Mouse (Mus musculus) liver, embryonic 12.5 days (tissue): ENCODE data around the gene Ncoa1. TPM values are rescaled to one million over a fixed set of nuclear protein-coding genes. Genes with fewer than 3 reads are reported as not detected.

ENCODE experiments used
- ATAC-seq: fragments of 200-750 bp; cut with Nextera tagmentation; 2 replicates; pipeline ENCODE4 v1.8.0; 2017; ENCODE audit warnings: moderate number of reproducible peaks, mild to moderate bottlenecking, moderate library complexity
- H3K27ac ChIP-seq: fragments of 300-500 bp; sonication (generic); 2 replicates; pipeline ENCODE4 v1.5.1; 2016; ENCODE audit warnings: mild to moderate bottlenecking
- H3K27me3 ChIP-seq: fragments of 300-500 bp; sonication (generic); replicated peaks from 2 replicates; pipeline ENCODE4 v1.6.1; 2016; ENCODE audit warnings: mild to moderate bottlenecking, moderate library complexity
- H3K36me3 ChIP-seq: fragments of 300-500 bp; sonication (generic); 2 replicates; pipeline ENCODE4 v1.6.1; 2016; ENCODE audit warnings: mild to moderate bottlenecking, moderate library complexity
- H3K4me1 ChIP-seq: fragments of 300-500 bp; sonication (generic); 2 replicates; pipeline ENCODE4 v1.6.1; 2016
- H3K4me2 ChIP-seq: fragments of 300-500 bp; sonication (generic); 2 replicates; pipeline ENCODE4 v1.6.1; 2016; ENCODE audit warnings: mild to moderate bottlenecking, moderate library complexity
- H3K4me3 ChIP-seq: fragments of 300-500 bp; sonication (generic); 2 replicates; pipeline ENCODE4 v1.5.1; 2016; ENCODE audit warnings: mild to moderate bottlenecking, moderate library complexity
- H3K9ac ChIP-seq: fragments of 300-500 bp; sonication (generic); 2 replicates; pipeline ENCODE4 v1.6.1; 2016; ENCODE audit warnings: mild to moderate bottlenecking, moderate library complexity
- H3K9me3 ChIP-seq: fragments of 300-500 bp; sonication (generic); replicated peaks from 2 replicates; pipeline ENCODE4 v1.6.1; 2016; ENCODE audit warnings: mild to moderate bottlenecking, moderate library complexity
- WGBS: fragments of 180-500 bp; shearing (Covaris S2); methylation state at CpG from one replicate; pipeline ENCODE4 v1.1.7; 2016; ENCODE audit not compliant: insufficient replicate concordance; 5-methylcytosine and 5-hydroxymethylcytosine counted together
- polyA plus RNA-seq: library from polyadenylated mRNA; unstranded; fragments of >200 nt; fragmentation: Nextera tagmentation; extraction: Ambion mirVana; gene quantifications from 2 replicates; pipeline ENCODE4 v1.2.1, GENCODE M21; 2016

Ncoa1 gene
- polyA plus RNA-seq, 1 experiment from 2014 or later = 1.9 TPM

DNA sequence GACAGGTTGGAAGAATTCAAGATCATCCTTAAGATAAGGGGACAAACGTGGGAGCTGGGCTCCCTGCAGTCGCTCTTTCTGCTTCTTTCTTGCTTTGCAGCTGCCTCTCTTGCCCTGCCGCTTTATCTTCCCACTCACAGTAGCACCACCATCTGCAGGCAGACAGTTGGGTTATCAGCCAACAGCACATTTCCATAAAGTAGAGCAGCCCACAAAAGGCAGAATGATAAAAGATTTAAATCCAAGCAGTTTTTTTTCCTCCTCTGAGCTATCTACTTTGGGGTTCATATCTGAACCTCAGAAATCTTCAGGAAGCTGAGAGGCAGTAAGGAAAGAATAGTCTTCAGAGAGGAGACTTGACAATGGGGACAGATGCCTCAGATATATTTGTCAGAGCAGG lies 24.9 kb upstream of the Ncoa1 start:
- Histone ChIP-seq H3K27me3 (no peaks in the 10 kb centered on the region; the same call in 1 of the 2 replicates), H3K4me1 (peaks cover 19% of the 10 kb centered on the region), H3K36me3 (no peaks in the 10 kb centered on the region), H3K9ac (no peak overlapping the region), H3K4me3 (no peak overlapping the region), H3K27ac (no peak overlapping the region), H3K4me2 (peak overlapping the region; percentile 31), H3K9me3 (no peaks in the 10 kb centered on the region)
- ATAC-seq = peak; percentile 84
- 7% methylated on average over 3 of the region's 3 CpGs for WGBS

DNA sequence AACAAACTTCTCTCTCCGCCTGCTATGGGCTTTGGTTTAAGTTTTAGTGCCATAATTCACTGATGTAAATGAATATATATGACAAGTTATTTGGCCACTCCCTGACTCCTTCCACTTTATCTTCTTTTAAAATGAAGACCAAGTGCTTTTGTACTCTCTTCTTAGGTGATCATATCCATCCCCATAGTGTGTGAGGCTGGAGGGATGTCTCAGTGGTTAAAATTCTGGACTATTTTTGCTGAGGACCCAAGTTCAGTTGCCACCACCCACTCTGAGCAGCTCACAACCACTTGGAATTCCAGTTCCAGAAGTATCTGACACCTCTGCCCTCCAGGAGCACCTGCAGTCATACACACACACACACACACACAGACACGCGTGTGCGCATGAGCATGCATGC lies 23.5 kb upstream of the Ncoa1 start:
- H3K36me3 ChIP-seq = no peaks in the 10 kb centered on the region
- H3K27me3 ChIP-seq = no peaks in the 10 kb centered on the region; the same call in 1 of the 2 replicates
- H3K9me3 ChIP-seq = no peaks in the 10 kb centered on the region
- H3K4me1 ChIP-seq = peaks cover 24% of the 10 kb centered on the region
- H3K4me2 ChIP-seq = no peak overlapping the region
- 82% methylated on average over 4 of the region's 4 CpGs for WGBS
- no peak overlapping the region for H3K27ac ChIP-seq
- no peak overlapping the region for H3K9ac ChIP-seq
- ATAC-seq = no peak
- H3K4me3 ChIP-seq = no peak overlapping the region

DNA sequence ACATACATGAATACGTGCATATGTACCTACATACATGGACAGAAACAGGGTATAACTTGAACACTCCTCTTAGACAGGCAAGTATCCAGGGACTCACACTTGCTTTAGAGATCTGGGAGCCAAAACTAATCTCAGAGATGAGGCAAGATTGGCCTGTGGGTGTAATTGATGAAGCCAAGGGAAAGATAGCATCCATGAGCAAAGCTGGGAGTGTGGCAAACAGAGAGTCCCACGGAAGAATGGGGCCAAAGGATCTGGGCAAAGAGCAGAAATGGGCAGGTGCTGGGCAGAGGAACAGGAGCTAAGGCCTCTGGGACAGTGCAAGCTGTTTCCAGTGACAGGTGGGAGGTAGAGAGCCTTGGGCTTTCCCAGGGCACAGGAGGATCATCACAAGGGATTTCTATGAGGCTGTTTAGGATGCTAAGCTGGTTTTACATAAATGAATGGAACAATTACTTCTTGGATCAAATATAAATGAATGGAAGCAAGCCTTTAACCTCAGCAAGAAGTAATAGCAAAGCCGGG lies 22.7 kb upstream of the Ncoa1 start:
- Histone ChIP-seq H3K4me3 (no peak overlapping the region), H3K4me1 (peaks cover 24% of the 10 kb centered on the region), H3K9ac (no peak overlapping the region), H3K27me3 (no peaks in the 10 kb centered on the region), H3K36me3 (no peaks in the 10 kb centered on the region), H3K27ac (no peak overlapping the region), H3K9me3 (no peaks in the 10 kb centered on the region), H3K4me2 (no peak overlapping the region)
- ATAC-seq = no peak
- WGBS = 62% methylated on average over 3 of the region's 3 CpGs

DNA sequence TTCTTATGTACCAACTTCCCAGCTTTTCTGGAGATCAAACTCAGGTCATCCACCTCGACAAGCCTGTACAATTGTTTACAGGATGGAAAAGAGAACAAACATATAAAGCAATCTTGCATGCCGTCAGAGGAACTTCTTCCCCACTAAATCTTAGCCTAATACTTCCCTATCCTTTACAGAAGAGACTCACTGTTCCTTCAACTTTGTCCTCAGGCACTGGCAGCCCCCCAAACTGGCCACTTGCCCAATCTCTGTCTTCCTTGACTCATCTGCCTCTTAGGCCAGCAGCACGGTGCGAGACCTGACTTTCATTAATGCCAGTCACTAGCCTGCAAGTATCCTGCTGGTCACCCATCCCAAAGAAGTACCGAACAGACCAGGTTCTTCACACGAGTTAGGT lies 11.4 kb upstream of the Ncoa1 start:
- Histone ChIP-seq H3K9ac (no peak overlapping the region), H3K9me3 (no peaks in the 10 kb centered on the region), H3K4me3 (no peak overlapping the region), H3K27me3 (peaks cover 42% of the 10 kb centered on the region), H3K4me2 (no peak overlapping the region), H3K36me3 (no peaks in the 10 kb centered on the region), H3K4me1 (no peaks in the 10 kb centered on the region), H3K27ac (no peak overlapping the region)
- 62% methylated on average over 6 of the region's 6 CpGs for WGBS
- ATAC-seq = no peak

DNA sequence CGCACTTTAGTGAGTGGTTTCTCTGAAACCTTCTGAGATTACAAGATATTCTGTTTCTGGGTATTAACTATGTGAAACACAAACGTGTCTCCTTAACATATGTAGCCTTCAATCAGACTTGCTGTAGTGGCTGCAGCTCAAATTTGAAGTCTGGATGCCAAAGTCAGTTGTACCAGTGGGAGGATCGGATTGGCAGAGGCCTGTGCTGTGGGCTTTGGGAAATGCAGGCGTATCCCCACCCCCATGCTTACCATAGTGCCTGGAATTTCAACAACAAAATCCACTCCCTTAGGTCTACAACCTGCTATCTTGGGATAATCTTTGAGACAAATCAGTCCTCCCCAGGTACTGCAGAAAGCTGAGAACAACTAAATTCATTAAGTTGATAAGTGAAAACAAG lies 6.4 kb upstream of the Ncoa1 start:
- WGBS = 59% methylated on average over 4 of the region's 4 CpGs
- no peak for ATAC-seq
- Histone ChIP-seq H3K4me1 (no peaks in the 10 kb centered on the region), H3K36me3 (no peaks in the 10 kb centered on the region), H3K4me2 (no peak overlapping the region), H3K27ac (no peak overlapping the region), H3K9ac (no peak overlapping the region), H3K27me3 (peaks cover 55% of the 10 kb centered on the region), H3K9me3 (no peaks in the 10 kb centered on the region), H3K4me3 (no peak overlapping the region)

DNA sequence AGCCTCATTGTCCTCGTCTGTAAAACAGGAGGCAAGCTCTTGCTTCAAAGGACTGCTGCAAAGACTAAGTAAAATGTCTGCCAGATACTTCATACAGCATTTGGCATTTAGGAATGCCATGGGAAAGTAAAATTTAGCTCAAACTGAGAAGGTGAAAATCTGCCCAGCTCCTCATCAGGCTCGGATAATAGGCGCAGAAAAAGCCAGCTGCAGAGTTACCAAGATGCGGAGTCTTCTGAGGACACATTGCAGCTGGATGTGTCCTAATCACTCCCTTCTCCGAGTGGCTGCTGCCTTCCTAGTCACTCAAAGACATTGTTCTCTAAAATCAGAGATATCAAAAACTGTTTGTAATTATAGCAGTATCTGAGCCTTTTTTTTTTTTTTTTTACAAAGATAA lies 4.7 kb upstream of the Ncoa1 start:
- Histone ChIP-seq H3K27ac (no peak overlapping the region), H3K9ac (no peak overlapping the region), H3K36me3 (no peaks in the 10 kb centered on the region), H3K4me3 (no peak overlapping the region), H3K4me1 (peaks cover 5% of the 10 kb centered on the region; the same call in 1 of the 2 replicates), H3K4me2 (no peak overlapping the region), H3K9me3 (no peaks in the 10 kb centered on the region), H3K27me3 (peaks cover 53% of the 10 kb centered on the region)
- ATAC-seq = no peak
- WGBS = 62% methylated on average over 5 of the region's 5 CpGs

DNA sequence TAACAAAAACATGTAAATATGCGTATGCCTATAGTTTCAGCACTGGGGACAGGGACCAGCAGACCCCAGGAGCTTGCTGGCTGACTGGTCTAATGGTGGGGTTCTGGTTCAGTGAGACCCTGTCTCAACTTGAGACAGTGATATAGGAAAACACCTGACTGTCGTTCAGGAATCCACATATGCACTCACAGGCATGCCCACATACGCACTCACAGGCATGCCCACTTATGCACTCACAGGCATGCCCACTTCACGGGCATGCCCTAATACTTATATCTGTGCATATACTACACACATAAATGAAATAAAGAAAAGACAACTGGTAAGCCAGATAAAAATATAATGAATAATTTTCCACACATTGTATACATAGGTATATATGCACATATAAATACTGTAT lies 3.3 kb upstream of the Ncoa1 start:
- H3K27ac ChIP-seq = no peak overlapping the region
- H3K4me3 ChIP-seq = no peak overlapping the region
- no peak overlapping the region for H3K4me2 ChIP-seq
- no peaks in the 10 kb centered on the region for H3K9me3 ChIP-seq
- ATAC-seq = no peak
- no peaks in the 10 kb centered on the region for H3K36me3 ChIP-seq
- peaks cover 53% of the 10 kb centered on the region for H3K27me3 ChIP-seq
- no peak overlapping the region for H3K9ac ChIP-seq
- peaks cover 18% of the 10 kb centered on the region for H3K4me1 ChIP-seq
- 67% methylated on average over 4 of the region's 4 CpGs for whole genome bisulfite sequencing

DNA sequence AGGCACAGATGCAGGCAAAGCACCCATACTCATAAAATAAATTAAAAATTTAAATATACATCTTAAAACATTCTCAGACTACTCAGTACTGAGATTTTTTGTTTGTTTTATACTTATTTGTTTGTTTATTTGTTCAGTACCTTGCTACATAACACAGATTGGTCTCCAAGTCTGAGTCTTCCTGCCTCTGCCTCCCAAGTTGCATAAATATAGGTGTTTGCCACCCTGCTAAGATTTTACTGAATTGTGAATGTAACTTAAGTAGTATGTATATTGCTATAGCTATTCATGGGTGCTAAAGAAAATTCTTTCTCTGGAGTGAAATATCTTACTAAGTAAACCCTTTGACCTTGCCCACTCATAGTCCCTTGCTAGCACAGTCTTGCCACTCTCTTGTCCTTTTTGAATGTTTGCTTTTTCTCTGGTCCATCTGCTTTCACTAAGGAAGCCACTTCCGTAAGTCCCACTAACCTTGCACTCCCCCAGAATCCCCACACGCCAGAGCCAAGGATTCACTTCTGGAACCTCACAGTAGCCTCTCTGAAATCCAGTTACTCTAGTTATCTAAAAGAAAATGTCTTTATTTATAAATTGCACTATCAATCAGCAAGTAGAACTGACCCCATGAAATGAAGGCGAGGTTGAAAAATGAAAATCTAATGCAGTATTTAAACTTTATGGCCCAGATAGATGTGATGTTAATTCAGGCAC lies 2.3 kb upstream of the Ncoa1 start:
- ATAC-seq = no peak
- Histone ChIP-seq H3K36me3 (no peaks in the 10 kb centered on the region), H3K4me2 (no peak overlapping the region), H3K27me3 (peaks cover 56% of the 10 kb centered on the region), H3K9ac (no peak overlapping the region), H3K27ac (no peak overlapping the region), H3K4me1 (peaks cover 18% of the 10 kb centered on the region), H3K9me3 (no peaks in the 10 kb centered on the region), H3K4me3 (no peak overlapping the region)
- 63% methylated on average over 3 of the region's 3 CpGs for WGBS

DNA sequence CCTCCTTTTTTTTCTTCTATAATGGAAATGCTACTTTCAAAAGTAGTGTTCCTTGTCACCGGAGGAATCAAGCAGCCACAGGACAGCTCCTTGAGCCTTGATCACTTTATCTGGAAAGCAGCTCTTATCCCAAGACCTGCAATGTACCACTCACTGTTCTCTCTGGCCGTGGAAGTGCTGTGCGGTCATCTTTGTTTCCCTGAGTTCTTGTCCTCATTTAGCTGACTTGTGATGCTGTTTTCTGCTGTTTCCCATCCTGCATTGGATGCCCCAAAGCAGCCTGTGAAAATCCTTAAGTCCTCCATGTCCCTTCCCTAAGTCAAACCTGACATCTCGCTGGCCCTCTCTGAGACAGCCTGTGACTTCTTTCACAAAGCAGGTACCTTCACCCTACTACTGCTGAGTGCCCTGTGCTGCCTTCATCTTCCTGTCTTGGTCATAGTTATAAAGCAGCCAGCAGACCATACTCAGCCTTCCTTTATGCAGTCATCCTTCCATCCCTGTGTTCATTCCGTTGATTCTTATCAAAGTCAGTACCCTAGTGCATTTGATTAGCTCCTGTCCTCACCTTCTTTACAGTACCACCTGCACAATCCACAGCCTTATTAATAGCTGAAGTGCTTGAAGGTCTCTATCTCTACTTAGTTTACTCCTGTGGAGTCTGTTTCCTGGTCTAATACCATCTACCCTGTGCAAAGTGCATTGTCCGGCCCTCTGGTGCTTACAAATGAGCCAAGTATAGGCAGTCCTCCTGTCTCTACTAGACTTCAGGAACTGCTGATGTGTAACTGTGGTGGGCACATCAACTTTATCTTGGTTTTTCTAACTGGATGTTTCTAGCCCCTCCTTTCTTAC lies 1.2 kb upstream of the Ncoa1 start:
- H3K4me3 ChIP-seq = no peak overlapping the region
- no peaks in the 10 kb centered on the region for H3K9me3 ChIP-seq
- H3K4me1 ChIP-seq = peaks cover 18% of the 10 kb centered on the region
- peaks cover 62% of the 10 kb centered on the region for H3K27me3 ChIP-seq
- no peak for ATAC-seq
- WGBS = 60% methylated on average over 6 of the region's 6 CpGs
- H3K9ac ChIP-seq = no peak overlapping the region
- peak overlapping the region; percentile 99; the same call in 1 of the 2 replicates for H3K4me2 ChIP-seq
- H3K27ac ChIP-seq = no peak overlapping the region
- H3K36me3 ChIP-seq = no peaks in the 10 kb centered on the region

DNA sequence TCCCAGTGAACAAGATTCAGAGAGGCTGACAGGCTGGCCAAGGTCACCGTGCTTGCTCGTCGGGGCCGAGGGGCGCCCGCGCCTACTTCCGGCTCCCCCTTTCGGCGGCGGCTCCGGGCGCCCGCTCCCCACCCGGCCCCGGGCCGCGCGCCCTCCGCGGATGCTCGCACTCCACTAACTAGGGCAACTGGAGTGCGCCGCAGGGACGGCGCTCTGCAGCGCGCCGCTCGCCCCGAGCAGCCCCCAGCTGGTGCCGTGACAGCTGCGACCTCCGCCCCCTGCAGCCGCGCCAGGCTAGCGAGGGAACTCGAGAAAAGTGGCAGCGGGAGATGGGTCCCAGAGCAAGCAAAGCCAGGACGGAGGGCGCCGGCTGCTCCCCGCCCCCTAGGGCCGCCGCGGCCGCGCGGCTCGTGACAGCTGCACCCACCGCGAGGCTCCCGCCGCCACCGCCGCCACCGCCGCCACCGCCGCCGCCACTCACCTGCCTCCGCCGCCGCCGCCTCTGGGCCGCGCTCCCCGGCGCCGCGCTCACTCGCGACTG lies 621 bp downstream of the Ncoa1 start:
- H3K36me3 ChIP-seq = no peaks in the 10 kb centered on the region
- peak overlapping the region; percentile 85 for H3K4me3 ChIP-seq
- peak overlapping the region; percentile 79 for H3K9ac ChIP-seq
- H3K4me2 ChIP-seq = peak overlapping the region; percentile 99
- H3K27ac ChIP-seq = peak overlapping the region; percentile 39; the same call in 1 of the 2 replicates
- whole genome bisulfite sequencing = 4% methylated on average over 43 of the region's 73 CpGs
- ATAC-seq = peak; percentile 67
- H3K9me3 ChIP-seq = no peaks in the 10 kb centered on the region
- peaks cover 67% of the 10 kb centered on the region for H3K27me3 ChIP-seq
- peaks cover 18% of the 10 kb centered on the region for H3K4me1 ChIP-seq

DNA sequence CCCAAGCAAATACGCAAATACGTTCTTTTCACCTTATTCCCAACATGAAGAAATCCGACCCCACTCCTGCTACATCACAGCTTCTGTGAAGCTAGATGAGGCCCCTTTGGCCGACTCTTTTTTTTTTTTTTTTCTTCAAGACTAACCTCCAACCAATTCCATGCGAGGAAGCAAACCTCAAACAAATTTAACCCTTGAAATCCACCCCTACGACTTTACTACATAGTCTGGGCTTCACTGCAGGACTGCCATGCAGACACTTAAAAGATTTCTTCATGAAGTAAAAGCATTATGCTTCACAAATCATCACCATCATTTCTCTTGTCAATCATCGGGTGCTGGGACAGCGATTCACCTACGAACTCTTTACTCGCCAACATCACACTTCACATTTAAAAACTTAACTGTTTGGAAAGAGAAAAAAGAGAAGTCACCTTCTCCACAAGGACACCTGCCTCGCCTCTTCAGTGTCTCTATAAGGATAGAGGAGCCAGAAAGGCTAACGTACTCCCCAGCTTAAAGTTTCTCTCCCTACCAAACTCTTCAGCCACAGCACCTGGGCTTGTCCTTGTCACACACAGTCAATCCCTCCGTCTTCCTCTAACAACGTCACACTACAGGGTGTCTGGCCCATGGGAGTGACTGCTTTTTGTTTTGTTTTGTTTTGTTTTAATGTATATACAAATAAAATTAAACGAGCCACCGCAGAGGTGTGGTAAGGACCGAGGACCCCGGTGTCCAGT lies 1.6 kb downstream of the Ncoa1 start:
- Histone ChIP-seq H3K27ac (no peak overlapping the region), H3K27me3 (peaks cover 71% of the 10 kb centered on the region), H3K9ac (no peak overlapping the region), H3K4me1 (peaks cover 18% of the 10 kb centered on the region), H3K9me3 (no peaks in the 10 kb centered on the region), H3K4me3 (peak overlapping the region; percentile 85), H3K36me3 (no peaks in the 10 kb centered on the region), H3K4me2 (peak overlapping the region; percentile 99)
- no peak for ATAC-seq
- WGBS = 15% methylated on average over 18 of the region's 18 CpGs
